Mouse (Mus musculus): ENCODE data around the gene Ints11. TPM values are rescaled to one million over a fixed set of nuclear protein-coding genes. Genes with fewer than 3 reads are reported as not detected.
A peak's percentile ranks its signal among the peaks of the same experiment; 100 is the strongest.

Ints11 gene
- polyA plus RNA-seq, 1 experiment from 2014 or later: 103 TPM

GRCm38 (mm10) chr4:155833836-155834235, 35.5 kb upstream of the Ints11 start:
- Histone ChIP-seq H3K36me3 (ENCODE audit: control insufficient read depth, insufficient read depth, low read length) (peaks cover 3% of the 10 kb centered on the region; the same call in 1 of the 2 replicates), H3K4me1 (ENCODE audit: control insufficient read depth, insufficient read depth, low read length) (peaks cover 8% of the 10 kb centered on the region), H3K4me2 (no peak overlapping the region), H3K27ac (ENCODE audit: low read depth, low read length) (no peak overlapping the region), H3K27me3 (ENCODE audit: control insufficient read depth, insufficient read depth, low read length) (no peaks in the 10 kb centered on the region), H3K9ac (ENCODE audit: low read length) (no peak overlapping the region), H3K4me3 (ENCODE audit: low read depth, low read length) (no peak overlapping the region), H3K9me3 (ENCODE audit: control insufficient read depth, low read length) (no peaks in the 10 kb centered on the region)
- DNase-seq (ENCODE audit: low spot score, missing footprints) (peak; percentile 93), ATAC-seq (ENCODE audit: low FRiP score) (peak; percentile 20; the same call in 1 of the 2 replicates)
- WGBS: 47% methylated on average over 2 of the region's 2 CpGs

GRCm38 (mm10) chr4:155837404-155838010, 31.8 kb upstream of the Ints11 start:
- Histone ChIP-seq H3K36me3 (ENCODE audit: control insufficient read depth, insufficient read depth, low read length) (peaks cover 3% of the 10 kb centered on the region; the same call in 1 of the 2 replicates), H3K4me1 (ENCODE audit: control insufficient read depth, insufficient read depth, low read length) (peaks cover 23% of the 10 kb centered on the region), H3K9me3 (ENCODE audit: control insufficient read depth, low read length) (no peaks in the 10 kb centered on the region), H3K4me2 (no peak overlapping the region), H3K27ac (ENCODE audit: low read depth, low read length) (no peak overlapping the region), H3K27me3 (ENCODE audit: control insufficient read depth, insufficient read depth, low read length) (peaks cover 7% of the 10 kb centered on the region; the same call in 1 of the 2 replicates), H3K4me3 (ENCODE audit: low read depth, low read length) (no peak overlapping the region), H3K9ac (ENCODE audit: low read length) (no peak overlapping the region)
- 86% methylated on average over 11 of the region's 11 CpGs for WGBS
- no peak for DNase-seq (ENCODE audit: low spot score, missing footprints)
- no peak for ATAC-seq (ENCODE audit: low FRiP score)

GRCm38 (mm10) chr4:155838187-155839153, 30.9 kb upstream of the Ints11 start:
- WGBS: 59% methylated on average over 8 of the region's 8 CpGs
- Histone ChIP-seq H3K27ac (ENCODE audit: low read depth, low read length) (no peak overlapping the region), H3K9ac (ENCODE audit: low read length) (no peak overlapping the region; the same call in 1 of the 2 replicates), H3K27me3 (ENCODE audit: control insufficient read depth, insufficient read depth, low read length) (peaks cover 7% of the 10 kb centered on the region; the same call in 1 of the 2 replicates), H3K9me3 (ENCODE audit: control insufficient read depth, low read length) (no peaks in the 10 kb centered on the region), H3K4me3 (ENCODE audit: low read depth, low read length) (no peak overlapping the region), H3K36me3 (ENCODE audit: control insufficient read depth, insufficient read depth, low read length) (no peaks in the 10 kb centered on the region), H3K4me2 (no peak overlapping the region), H3K4me1 (ENCODE audit: control insufficient read depth, insufficient read depth, low read length) (peaks cover 22% of the 10 kb centered on the region)
- DNase-seq (ENCODE audit: low spot score, missing footprints) (no peak), ATAC-seq (ENCODE audit: low FRiP score) (no peak)

- H3K27ac ChIP-seq (ENCODE audit: low read depth, low read length): peak within 1 kb of the TSS; percentile 48
- 2% methylated on average over 16 of the region's 16 CpGs for WGBS
- DNase-seq (ENCODE audit: low spot score, missing footprints): peak; percentile 95
- H3K9ac ChIP-seq (ENCODE audit: low read length): peak within 1 kb of the TSS; percentile 73
- H3K36me3 ChIP-seq (ENCODE audit: control insufficient read depth, insufficient read depth, low read length): no peaks in the 10 kb centered on the region
- peak within 1 kb of the TSS; percentile 76 for H3K4me2 ChIP-seq
- H3K27me3 ChIP-seq (ENCODE audit: control insufficient read depth, insufficient read depth, low read length): peaks cover 7% of the 10 kb centered on the region; the same call in 1 of the 2 replicates
- no peaks in the 10 kb centered on the region for H3K9me3 ChIP-seq (ENCODE audit: control insufficient read depth, low read length)
- peak; percentile 91 for ATAC-seq (ENCODE audit: low FRiP score)
- peaks cover 22% of the 10 kb centered on the region for H3K4me1 ChIP-seq (ENCODE audit: control insufficient read depth, insufficient read depth, low read length)
- H3K4me3 ChIP-seq (ENCODE audit: low read depth, low read length): peak within 1 kb of the TSS; percentile 39
These were observed 29.8 kb upstream of the Ints11 start, which contains the start of gene Mxra8 for GRCm38 (mm10) chr4:155839483-155839910. TSS of gene Mxra8 (plus strand) at chr4:155839680.

- Histone ChIP-seq H3K36me3 (ENCODE audit: control insufficient read depth, insufficient read depth, low read length) (no peaks in the 10 kb centered on the region), H3K27me3 (ENCODE audit: control insufficient read depth, insufficient read depth, low read length) (peaks cover 7% of the 10 kb centered on the region; the same call in 1 of the 2 replicates), H3K4me1 (ENCODE audit: control insufficient read depth, insufficient read depth, low read length) (peaks cover 22% of the 10 kb centered on the region), H3K27ac (ENCODE audit: low read depth, low read length) (peak overlapping the region; percentile 48; the same call in 1 of the 2 replicates), H3K9me3 (ENCODE audit: control insufficient read depth, low read length) (no peaks in the 10 kb centered on the region), H3K4me3 (ENCODE audit: low read depth, low read length) (peak overlapping the region; percentile 39), H3K4me2 (peak overlapping the region; percentile 76), H3K9ac (ENCODE audit: low read length) (peak overlapping the region; percentile 73)
- ATAC-seq (ENCODE audit: low FRiP score) (peak; percentile 9), DNase-seq (ENCODE audit: low spot score, missing footprints) (peak; percentile 90)
- 9% methylated on average over 8 of the region's 8 CpGs for WGBS
These were observed 29.0 kb upstream of the Ints11 start for GRCm38 (mm10) chr4:155840076-155841002.

GRCm38 (mm10) chr4:155841003-155841454, 28.3 kb upstream of the Ints11 start:
- Histone ChIP-seq H3K4me3 (ENCODE audit: low read depth, low read length) (peak overlapping the region; percentile 39), H3K4me2 (peak overlapping the region; percentile 76), H3K9ac (ENCODE audit: low read length) (peak overlapping the region; percentile 73), H3K36me3 (ENCODE audit: control insufficient read depth, insufficient read depth, low read length) (no peaks in the 10 kb centered on the region), H3K27me3 (ENCODE audit: control insufficient read depth, insufficient read depth, low read length) (peaks cover 7% of the 10 kb centered on the region; the same call in 1 of the 2 replicates), H3K9me3 (ENCODE audit: control insufficient read depth, low read length) (no peaks in the 10 kb centered on the region), H3K27ac (ENCODE audit: low read depth, low read length) (no peak overlapping the region), H3K4me1 (ENCODE audit: control insufficient read depth, insufficient read depth, low read length) (peaks cover 22% of the 10 kb centered on the region)
- peak; percentile 54 for ATAC-seq (ENCODE audit: low FRiP score)
- DNase-seq (ENCODE audit: low spot score, missing footprints): peak; percentile 92
- under 1% methylated on average over 32 of the region's 32 CpGs for WGBS

- H3K27ac ChIP-seq (ENCODE audit: low read depth, low read length): no peak overlapping the region
- 37% methylated on average over 37 of the region's 38 CpGs for WGBS
- H3K27me3 ChIP-seq (ENCODE audit: control insufficient read depth, insufficient read depth, low read length): peaks cover 7% of the 10 kb centered on the region; the same call in 1 of the 2 replicates
- H3K4me3 ChIP-seq (ENCODE audit: low read depth, low read length): 0 out of 2 replicates have a peak overlapping the region, but pooled peaks have one; percentile 39
- no peak for ATAC-seq (ENCODE audit: low FRiP score)
- no peak overlapping the region for H3K9ac ChIP-seq (ENCODE audit: low read length)
- H3K4me1 ChIP-seq (ENCODE audit: control insufficient read depth, insufficient read depth, low read length): peaks cover 26% of the 10 kb centered on the region
- H3K4me2 ChIP-seq: peak overlapping the region; percentile 76
- H3K9me3 ChIP-seq (ENCODE audit: control insufficient read depth, low read length): no peaks in the 10 kb centered on the region
- H3K36me3 ChIP-seq (ENCODE audit: control insufficient read depth, insufficient read depth, low read length): no peaks in the 10 kb centered on the region
- no peak for DNase-seq (ENCODE audit: low spot score, missing footprints)
These were observed 27.6 kb upstream of the Ints11 start for GRCm38 (mm10) chr4:155841651-155842270.

- no peak overlapping the region for H3K4me2 ChIP-seq
- 95% methylated on average over 5 of the region's 5 CpGs for WGBS
- peaks cover 32% of the 10 kb centered on the region for H3K4me1 ChIP-seq (ENCODE audit: control insufficient read depth, insufficient read depth, low read length)
- DNase-seq (ENCODE audit: low spot score, missing footprints) (no peak), ATAC-seq (ENCODE audit: low FRiP score) (no peak)
- no peaks in the 10 kb centered on the region for H3K36me3 ChIP-seq (ENCODE audit: control insufficient read depth, insufficient read depth, low read length)
- H3K9ac ChIP-seq (ENCODE audit: low read length): no peak overlapping the region
- no peak overlapping the region for H3K27ac ChIP-seq (ENCODE audit: low read depth, low read length)
- no peak overlapping the region for H3K4me3 ChIP-seq (ENCODE audit: low read depth, low read length)
- no peaks in the 10 kb centered on the region for H3K9me3 ChIP-seq (ENCODE audit: control insufficient read depth, low read length)
- H3K27me3 ChIP-seq (ENCODE audit: control insufficient read depth, insufficient read depth, low read length): peaks cover 7% of the 10 kb centered on the region; the same call in 1 of the 2 replicates
These were observed 26.1 kb upstream of the Ints11 start for GRCm38 (mm10) chr4:155843231-155843630.

Data from midbrain, embryonic 11.5 days (tissue).